Mouse (Mus musculus) lung, embryonic 14.5 days (tissue): ENCODE results near the gene Ern2. TPM values are rescaled to one million over a fixed set of nuclear protein-coding genes. Genes with fewer than 3 reads are reported as not detected.

Experiments
- ATAC-seq: fragments of 200-750 bp; cut with Nextera tagmentation; 2 replicates; pipeline ENCODE4 v1.8.0; 2017; ENCODE audit warnings: mild to moderate bottlenecking, moderate TSS enrichment, moderate library complexity; ENCODE audit not compliant: insufficient read depth
- DNase-seq: peaks from one replicate; pipeline ENCODE4 v3.0.0-alpha.2; 2015
- H3K27ac ChIP-seq: fragments of 300-500 bp; sonication (generic); 2 replicates; pipeline ENCODE4 v1.5.1; 2014; ENCODE audit warnings: low read depth, mild to moderate bottlenecking, moderate library complexity
- H3K27me3 ChIP-seq: fragments of 300-500 bp; sonication (generic); 2 replicates; pipeline ENCODE4 v1.6.1; 2014; ENCODE audit warnings: low read length, control low read depth; ENCODE audit not compliant: insufficient read depth
- H3K36me3 ChIP-seq: fragments of 300-500 bp; sonication (generic); 2 replicates; pipeline ENCODE4 v1.6.1; 2014; ENCODE audit warnings: control low read depth; ENCODE audit not compliant: insufficient read depth
- H3K4me1 ChIP-seq: fragments of 300-500 bp; sonication (generic); 2 replicates; pipeline ENCODE4 v1.6.1; 2014; ENCODE audit warnings: antibody characterized with exemption, control low read depth; ENCODE audit not compliant: insufficient read depth
- H3K4me2 ChIP-seq: fragments of 300-500 bp; sonication (generic); 2 replicates; pipeline ENCODE4 v1.6.1; 2014; ENCODE audit warnings: mild to moderate bottlenecking
- H3K4me3 ChIP-seq: fragments of 300-500 bp; sonication (generic); 2 replicates; pipeline ENCODE4 v1.5.1; 2014; ENCODE audit warnings: low read depth, low read length
- H3K9ac ChIP-seq: fragments of 300-500 bp; sonication (generic); 2 replicates; pipeline ENCODE4 v1.6.1; 2014
- H3K9me3 ChIP-seq: fragments of 300-500 bp; sonication (generic); 2 replicates; pipeline ENCODE4 v1.6.1; 2016; ENCODE audit warnings: low read depth, low read length, control low read depth
- CTCF ChIP-seq: IDR thresholded peaks from 2 replicates; pipeline ENCODE4 v1.5.1; 2016; ENCODE audit warnings: antibody characterized with exemption, low read depth
- WGBS: fragments of 180-500 bp; shearing (Covaris S2); extraction: QIAGEN DNeasy Blood & Tissue Kit; methylation state at CpG from one replicate; pipeline ENCODE4 v1.1.7; 2014; 5-methylcytosine and 5-hydroxymethylcytosine counted together
- polyA plus RNA-seq: library from polyadenylated mRNA; unstranded; fragments of >200 nt; fragmentation: Nextera tagmentation; extraction: Ambion mirVana; gene quantifications from 2 replicates; pipeline ENCODE4 v1.2.1, GENCODE M21; 2014

Gene Ern2
- polyA plus RNA-seq, 1 experiment from 2014 or later, result not detected

GRCm38 (mm10) chr7:122135070-122135469 is 50.9 kb downstream of the Ern2 start:
- Histone ChIP-seq H3K4me2 (no peak overlapping the region), H3K9me3 (no peaks in the 10 kb centered on the region), H3K36me3 (peaks cover 57% of the 10 kb centered on the region), H3K4me3 (no peak overlapping the region), H3K4me1 (peaks cover 3% of the 10 kb centered on the region; the same call in 1 of the 2 replicates), H3K27ac (no peak overlapping the region), H3K9ac (no peak overlapping the region), H3K27me3 (no peaks in the 10 kb centered on the region)
- peak; percentile 39 for TF ChIP-seq CTCF
- DNase-seq (peak; percentile 22), ATAC-seq (no peak)
- 70% methylated on average over 10 of the region's 10 CpGs for WGBS

- H3K4me3 ChIP-seq, result peak overlapping the region; percentile 91
- H3K4me1 ChIP-seq, result peaks cover 3% of the 10 kb centered on the region; the same call in 1 of the 2 replicates
- WGBS, result 14% methylated on average over 8 of the region's 8 CpGs
- no peak for DNase-seq
- H3K27ac ChIP-seq, result peak overlapping the region; percentile 70
- no peak for ATAC-seq
- no peaks in the 10 kb centered on the region for H3K27me3 ChIP-seq
- no peak for TF ChIP-seq CTCF
- H3K9me3 ChIP-seq, result no peaks in the 10 kb centered on the region
- peaks cover 45% of the 10 kb centered on the region for H3K36me3 ChIP-seq
- H3K4me2 ChIP-seq, result peak overlapping the region; percentile 69
- peak overlapping the region; percentile 87 for H3K9ac ChIP-seq
These were observed 52.7 kb downstream of the Ern2 start for GRCm38 (mm10) chr7:122133338-122133625.

GRCm38 (mm10) chr7:122132497-122133337 is 53.3 kb downstream of the Ern2 start, which contains the start of the genes Palb2 and Dctn5:
TSS of gene Palb2 (minus strand) at chr7:122132985.
TSS of gene Dctn5 (plus strand) at chr7:122133041.
- TF ChIP-seq CTCF, result no peak
- H3K4me1 ChIP-seq, result peaks cover 3% of the 10 kb centered on the region; the same call in 1 of the 2 replicates
- peak within 1 kb of the TSS; percentile 69 for H3K4me2 ChIP-seq
- H3K9ac ChIP-seq, result peak within 1 kb of the TSS; percentile 87
- peak; percentile 99 for DNase-seq
- peak within 1 kb of the TSS; percentile 91 for H3K4me3 ChIP-seq
- ATAC-seq, result peak; percentile 99
- no peaks in the 10 kb centered on the region for H3K27me3 ChIP-seq
- peak within 1 kb of the TSS; percentile 70 for H3K27ac ChIP-seq
- H3K36me3 ChIP-seq, result peaks cover 45% of the 10 kb centered on the region
- no peaks in the 10 kb centered on the region for H3K9me3 ChIP-seq
- WGBS, result under 1% methylated on average over 54 of the region's 54 CpGs

GRCm38 (mm10) chr7:122131834-122132233 is 54.2 kb downstream of the Ern2 start:
- Histone ChIP-seq H3K4me3 (peak overlapping the region; percentile 91), H3K4me1 (peaks cover 3% of the 10 kb centered on the region; the same call in 1 of the 2 replicates), H3K9me3 (no peaks in the 10 kb centered on the region), H3K27me3 (no peaks in the 10 kb centered on the region), H3K9ac (peak overlapping the region; percentile 87), H3K4me2 (peak overlapping the region; percentile 69), H3K36me3 (peaks cover 48% of the 10 kb centered on the region), H3K27ac (no peak overlapping the region)
- TF ChIP-seq CTCF, result no peak
- no peak for ATAC-seq
- no peak for DNase-seq

- TF ChIP-seq CTCF, result no peak
- Histone ChIP-seq H3K9me3 (no peaks in the 10 kb centered on the region), H3K27me3 (no peaks in the 10 kb centered on the region), H3K9ac (no peak overlapping the region), H3K4me3 (no peak overlapping the region), H3K4me1 (no peaks in the 10 kb centered on the region), H3K27ac (no peak overlapping the region), H3K4me2 (no peak overlapping the region), H3K36me3 (peaks cover 61% of the 10 kb centered on the region)
- 90% methylated on average over 11 of the region's 11 CpGs for WGBS
- ATAC-seq (no peak), DNase-seq (no peak)
These were observed 59.1 kb downstream of the Ern2 start for GRCm38 (mm10) chr7:122126946-122127345.

- H3K36me3 ChIP-seq, result peaks cover 73% of the 10 kb centered on the region
- DNase-seq, result no peak
- 73% methylated on average over 8 of the region's 8 CpGs for WGBS
These were observed 60.4 kb downstream of the Ern2 start for GRCm38 (mm10) chr7:122125636-122126035.

GRCm38 (mm10) chr7:122123518-122123917 is 62.5 kb downstream of the Ern2 start:
- Histone ChIP-seq H3K4me2 (no peak overlapping the region), H3K27ac (no peak overlapping the region), H3K9me3 (no peaks in the 10 kb centered on the region), H3K27me3 (no peaks in the 10 kb centered on the region), H3K36me3 (peaks cover 83% of the 10 kb centered on the region), H3K9ac (no peak overlapping the region), H3K4me3 (no peak overlapping the region), H3K4me1 (no peaks in the 10 kb centered on the region)
- no peak for TF ChIP-seq CTCF
- DNase-seq (no peak), ATAC-seq (no peak)
- WGBS, result 78% methylated on average over 4 of the region's 4 CpGs

More at GRCm38 (mm10) chr7:122125636-122126035, 60.4 kb downstream of the Ern2 start:
- H3K4me2 ChIP-seq, result no peak overlapping the region
- H3K27ac ChIP-seq, result no peak overlapping the region
- no peaks in the 10 kb centered on the region for H3K9me3 ChIP-seq
- no peak for ATAC-seq
- H3K27me3 ChIP-seq, result no peaks in the 10 kb centered on the region
- H3K9ac ChIP-seq, result no peak overlapping the region
- TF ChIP-seq CTCF, result 0 out of 2 replicates have a peak, but pooled peaks have one; percentile 11
- no peak overlapping the region for H3K4me3 ChIP-seq
- H3K4me1 ChIP-seq, result no peaks in the 10 kb centered on the region

Other genes starting within 250 kb of the Ern2 start
- 23.1 and 23.2 TPM in 2 replicates for gene Cog7, start 204.5 kb downstream of the Ern2 start, polyA plus RNA-seq
- 73.2 and 76.8 TPM in 2 replicates for gene Gga2, start 165.0 kb downstream of the Ern2 start, polyA plus RNA-seq
- gene Ubfd1, start 119.0 kb downstream of the Ern2 start, polyA plus RNA-seq, result 80.8 and 83.1 TPM in 2 replicates
- 16.5 and 17.5 TPM in 2 replicates for gene Ears2, start 118.9 kb downstream of the Ern2 start, polyA plus RNA-seq
- gene Ndufab1, start 84.3 kb downstream of the Ern2 start, polyA plus RNA-seq, result 620 and 633 TPM in 2 replicates
- 20.6 and 20.8 TPM in 2 replicates for gene Palb2, start 53.2 kb downstream of the Ern2 start, polyA plus RNA-seq
- gene Dctn5, start 53.2 kb downstream of the Ern2 start, polyA plus RNA-seq, result 108 and 119 TPM in 2 replicates
- gene Plk1, start 26.8 kb downstream of the Ern2 start, polyA plus RNA-seq, result 141 and 160 TPM in 2 replicates
- 0.53 and 0.84 TPM in 2 replicates for gene Chp2, start 33.3 kb upstream of the Ern2 start, polyA plus RNA-seq
- gene Prkcb, start 102.5 kb upstream of the Ern2 start, polyA plus RNA-seq, result 7.5 and 9.7 TPM in 2 replicates